Mouse (Mus musculus): ENCODE data around the gene BC005537. TPM values are rescaled to one million over a fixed set of nuclear protein-coding genes. Genes with fewer than 3 reads are reported as not detected.

BC005537 gene
- polyA plus RNA-seq, 1 experiment = 115 TPM

DNA sequence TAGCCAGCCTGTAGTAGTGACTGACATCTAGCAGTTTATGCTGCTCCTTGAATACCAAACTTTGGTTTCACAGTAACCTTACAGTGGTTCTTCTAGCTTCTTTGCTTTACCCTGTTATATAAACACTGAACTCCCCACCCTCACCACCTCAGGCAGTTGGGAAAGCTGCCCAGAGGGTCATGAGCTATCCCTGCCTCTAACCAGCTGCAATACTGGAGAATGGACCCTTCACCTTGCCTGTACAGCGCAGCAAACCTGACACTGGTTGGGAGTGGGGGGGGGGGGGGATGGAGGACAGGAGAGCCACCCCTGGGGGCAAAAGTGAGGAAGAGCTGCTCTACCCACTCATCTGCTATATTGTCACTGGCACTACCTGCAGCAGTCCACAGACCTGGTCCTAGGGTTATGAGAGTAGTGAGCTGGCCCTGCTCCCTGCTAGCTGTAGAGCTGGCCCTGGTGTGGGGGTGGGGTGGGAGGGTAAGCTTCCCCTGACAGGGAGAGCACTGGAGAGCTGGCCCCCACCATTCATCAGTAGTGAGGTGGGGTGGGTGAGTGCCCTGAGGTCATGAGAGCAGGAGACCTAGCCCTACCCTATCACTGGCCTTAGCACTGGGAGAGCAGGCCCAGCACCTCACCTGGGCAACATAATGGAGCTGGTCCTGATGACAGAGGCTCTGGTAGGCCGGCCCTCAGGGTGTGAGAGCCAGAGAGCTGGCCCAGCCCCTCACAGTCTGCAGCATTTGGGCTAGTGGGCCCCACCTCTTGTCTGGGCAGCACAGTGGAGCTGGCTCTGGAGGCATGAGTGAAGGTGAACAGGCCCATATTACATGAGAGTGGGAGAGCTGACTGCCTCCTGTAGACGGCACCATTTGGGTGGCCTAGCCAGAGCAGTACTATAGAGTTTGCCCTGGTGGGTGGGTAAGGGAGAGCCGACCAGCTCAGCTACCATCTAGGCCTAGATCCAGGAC, 15.0 kb downstream of the BC005537 start:
- H3K4me1 ChIP-seq (ENCODE audit: control insufficient read depth, insufficient read depth, low read length) = no peaks in the 10 kb centered on the region
- no peak overlapping the region for H3K27ac ChIP-seq (ENCODE audit: insufficient read depth, low read length)
- no peak for TF ChIP-seq CTCF (IDR thresholded peaks at IDR 0.05; ENCODE audit: extremely low read depth, insufficient read depth, low read length)
- 0 out of 2 replicates have a peak, but pooled peaks have one; percentile 41 for TF ChIP-seq POLR2A (IDR thresholded peaks at IDR 0.05; ENCODE audit: extremely low read depth, insufficient read depth, low read length)
- H3K4me3 ChIP-seq (ENCODE audit: insufficient read depth, low read length) = no peak overlapping the region

DNA sequence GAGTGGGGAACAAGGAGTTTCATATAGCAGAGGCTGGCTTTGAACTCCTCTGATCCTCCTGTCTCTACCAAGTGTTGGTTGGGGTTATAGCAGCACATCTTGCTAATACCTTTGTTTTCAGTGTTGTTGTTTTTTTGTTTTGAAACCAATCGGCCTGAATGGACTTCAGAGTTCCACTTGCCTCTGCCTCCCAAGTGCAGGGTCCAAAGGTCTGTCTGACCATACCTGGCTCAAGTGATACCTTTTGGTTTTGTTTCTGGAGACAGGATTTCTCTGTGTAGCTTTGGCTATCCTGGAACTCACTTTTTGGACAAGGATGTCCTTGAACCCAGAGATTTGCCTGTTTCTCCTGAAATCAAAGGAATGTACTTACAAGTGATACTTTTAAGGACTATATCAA, 18.5 kb downstream of the BC005537 start:
- no peak for TF ChIP-seq CTCF (IDR thresholded peaks at IDR 0.05; ENCODE audit: extremely low read depth, insufficient read depth, low read length)
- no peak for TF ChIP-seq POLR2A (IDR thresholded peaks at IDR 0.05; ENCODE audit: extremely low read depth, insufficient read depth, low read length)
- no peak overlapping the region for H3K27ac ChIP-seq (ENCODE audit: insufficient read depth, low read length)
- H3K4me3 ChIP-seq (ENCODE audit: insufficient read depth, low read length) = no peak overlapping the region
- H3K4me1 ChIP-seq (ENCODE audit: control insufficient read depth, insufficient read depth, low read length) = no peaks in the 10 kb centered on the region

DNA sequence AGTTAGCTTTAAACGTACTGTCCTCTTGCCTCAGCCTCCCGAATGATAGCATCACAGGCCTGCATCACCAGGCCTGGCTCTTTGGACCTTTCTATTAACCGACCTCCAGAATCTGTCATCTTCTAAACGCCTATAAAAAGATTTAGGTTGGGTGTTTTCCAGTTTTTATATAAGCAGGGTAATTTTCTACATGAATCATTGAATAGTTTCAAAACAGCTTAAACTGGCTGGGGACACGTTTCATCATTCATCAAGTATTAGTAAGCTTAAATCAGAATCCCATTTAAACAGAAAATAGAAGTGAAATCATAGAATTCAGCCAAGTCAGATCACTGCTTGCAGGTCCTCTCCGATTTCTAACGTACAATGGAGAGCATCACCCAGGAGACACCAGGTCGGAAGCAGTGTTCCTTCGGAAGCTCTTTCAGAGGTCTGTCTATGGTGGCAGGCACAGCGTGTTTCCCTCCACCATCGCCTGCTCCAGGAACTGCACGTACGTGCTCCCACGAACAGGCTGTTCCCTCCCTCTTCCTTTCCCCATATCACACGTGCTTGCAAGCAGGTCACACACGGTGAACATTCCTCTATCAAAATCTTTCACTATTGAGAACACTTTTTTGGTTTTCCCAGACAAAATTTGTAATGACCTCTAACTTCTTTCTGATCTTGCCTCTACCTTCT, 21.3 kb downstream of the BC005537 start:
- no peak for TF ChIP-seq CTCF (IDR thresholded peaks at IDR 0.05; ENCODE audit: extremely low read depth, insufficient read depth, low read length)
- TF ChIP-seq POLR2A (IDR thresholded peaks at IDR 0.05; ENCODE audit: extremely low read depth, insufficient read depth, low read length) = no peak
- H3K4me3 ChIP-seq (ENCODE audit: insufficient read depth, low read length) = no peak overlapping the region
- no peaks in the 10 kb centered on the region for H3K4me1 ChIP-seq (ENCODE audit: control insufficient read depth, insufficient read depth, low read length)
- H3K27ac ChIP-seq (ENCODE audit: insufficient read depth, low read length) = no peak overlapping the region; the same call in 1 of the 2 replicates

DNA sequence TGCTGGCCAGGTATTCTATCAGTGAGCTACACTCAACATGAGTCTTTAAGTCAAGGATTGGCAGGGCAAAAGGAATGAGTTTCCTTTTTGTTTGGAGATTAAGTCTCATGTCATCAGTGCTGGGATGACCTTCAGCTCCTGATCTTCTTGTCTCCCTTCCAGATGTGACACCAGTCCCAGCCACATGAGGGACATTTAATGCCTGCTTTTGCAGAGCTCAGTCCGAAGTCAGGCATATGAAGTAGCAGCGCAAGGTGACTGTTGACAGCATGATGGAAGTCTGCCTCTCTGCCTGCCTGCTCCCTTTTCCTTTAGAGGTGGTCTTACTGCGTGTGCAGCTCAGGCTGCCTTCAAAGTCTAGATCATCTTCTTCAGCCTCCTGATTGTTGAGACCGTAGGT, 23.2 kb downstream of the BC005537 start:
- no peak overlapping the region for H3K4me3 ChIP-seq (ENCODE audit: insufficient read depth, low read length)
- no peak for TF ChIP-seq POLR2A (IDR thresholded peaks at IDR 0.05; ENCODE audit: extremely low read depth, insufficient read depth, low read length)
- TF ChIP-seq CTCF (IDR thresholded peaks at IDR 0.05; ENCODE audit: extremely low read depth, insufficient read depth, low read length) = no peak
- H3K4me1 ChIP-seq (ENCODE audit: control insufficient read depth, insufficient read depth, low read length) = no peaks in the 10 kb centered on the region
- no peak overlapping the region for H3K27ac ChIP-seq (ENCODE audit: insufficient read depth, low read length)

DNA sequence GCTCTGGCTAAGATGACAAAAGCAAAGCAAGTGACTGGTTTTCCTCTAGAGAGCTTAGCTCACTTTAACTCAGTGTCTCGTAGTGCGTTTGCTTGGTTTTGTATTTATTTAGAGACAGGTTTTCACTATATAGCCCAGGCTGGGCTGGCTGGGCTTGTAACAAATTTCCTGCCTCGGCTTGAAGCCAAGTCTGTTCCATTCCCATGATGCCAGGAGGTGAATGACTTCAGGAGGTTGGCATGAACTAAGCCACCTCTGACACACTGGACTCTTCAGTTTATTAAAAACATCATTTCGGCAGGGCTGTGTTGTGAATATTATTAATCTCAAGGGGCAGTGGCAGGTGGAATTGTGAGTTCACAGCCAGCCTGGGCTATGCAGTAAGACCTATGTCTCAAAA, 24.1 kb downstream of the BC005537 start:
- H3K27ac ChIP-seq (ENCODE audit: insufficient read depth, low read length) = no peak overlapping the region
- no peak for TF ChIP-seq CTCF (IDR thresholded peaks at IDR 0.05; ENCODE audit: extremely low read depth, insufficient read depth, low read length)
- no peak for TF ChIP-seq POLR2A (IDR thresholded peaks at IDR 0.05; ENCODE audit: extremely low read depth, insufficient read depth, low read length)
- no peak overlapping the region for H3K4me3 ChIP-seq (ENCODE audit: insufficient read depth, low read length)
- H3K4me1 ChIP-seq (ENCODE audit: control insufficient read depth, insufficient read depth, low read length) = no peaks in the 10 kb centered on the region; the same call in 1 of the 2 replicates

DNA sequence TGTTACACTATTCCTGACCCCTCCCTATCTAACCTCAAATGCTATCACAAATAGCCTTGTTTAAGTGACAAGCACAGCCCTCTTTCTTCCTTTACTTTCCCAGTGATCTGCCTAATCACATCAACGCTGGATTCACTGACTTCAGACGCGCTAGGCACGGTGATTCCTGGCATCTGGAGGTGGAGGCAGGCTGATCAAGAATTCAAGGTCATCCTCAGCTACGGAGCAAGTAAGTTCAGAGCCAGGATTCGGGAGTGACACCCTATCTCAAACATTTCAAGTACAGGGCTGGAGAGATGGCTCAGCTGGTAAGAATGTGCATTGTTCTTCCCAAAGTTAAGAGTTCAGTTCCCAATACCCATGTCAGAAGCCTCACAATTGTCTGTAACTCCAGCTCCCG, 24.7 kb downstream of the BC005537 start:
- TF ChIP-seq POLR2A (IDR thresholded peaks at IDR 0.05; ENCODE audit: extremely low read depth, insufficient read depth, low read length) (no peak), CTCF (IDR thresholded peaks at IDR 0.05; ENCODE audit: extremely low read depth, insufficient read depth, low read length) (no peak)
- no peak overlapping the region for H3K27ac ChIP-seq (ENCODE audit: insufficient read depth, low read length)
- no peak overlapping the region for H3K4me3 ChIP-seq (ENCODE audit: insufficient read depth, low read length)

DNA sequence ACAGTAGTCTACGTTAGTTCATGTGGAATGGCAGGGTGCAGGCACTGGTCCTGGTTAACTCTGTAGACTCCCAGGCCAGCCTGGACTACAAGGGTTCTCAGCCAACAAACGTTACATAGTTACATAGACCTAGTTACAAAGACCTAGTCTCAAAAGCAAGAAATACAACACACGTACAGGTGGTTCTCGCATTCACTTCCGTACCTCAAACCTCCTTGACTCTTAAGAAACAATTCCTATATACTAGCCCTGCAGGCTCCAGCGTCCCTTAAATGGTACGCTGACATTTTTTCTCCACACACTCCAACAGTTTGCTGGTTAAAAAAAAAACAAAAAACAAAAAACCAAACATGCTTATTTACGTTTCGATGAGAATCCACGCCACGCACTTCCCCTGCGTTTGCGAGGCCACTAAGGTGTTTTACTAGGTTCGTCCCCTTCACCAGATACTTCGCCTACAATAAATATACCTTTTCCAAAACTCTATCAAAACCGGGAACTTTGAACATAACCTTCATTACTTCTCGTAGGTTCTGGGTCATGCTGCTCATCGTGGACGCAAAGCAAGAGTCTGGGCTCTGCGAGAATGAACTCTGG, 29.4 kb downstream of the BC005537 start:
- no peak for TF ChIP-seq POLR2A (IDR thresholded peaks at IDR 0.05; ENCODE audit: extremely low read depth, insufficient read depth, low read length)
- no peak for TF ChIP-seq CTCF (IDR thresholded peaks at IDR 0.05; ENCODE audit: extremely low read depth, insufficient read depth, low read length)
- Histone ChIP-seq H3K4me1 (ENCODE audit: control insufficient read depth, insufficient read depth, low read length) (no peaks in the 10 kb centered on the region; the same call in 1 of the 2 replicates), H3K27ac (ENCODE audit: insufficient read depth, low read length) (0 out of 2 replicates have a peak overlapping the region, but pooled peaks have one; percentile 5), H3K4me3 (ENCODE audit: insufficient read depth, low read length) (peak overlapping the region; percentile 77)

More for the DNA sequence above, 24.7 kb downstream of the BC005537 start:
- H3K4me1 ChIP-seq (ENCODE audit: control insufficient read depth, insufficient read depth, low read length) = no peaks in the 10 kb centered on the region; the same call in 1 of the 2 replicates

DNA sequence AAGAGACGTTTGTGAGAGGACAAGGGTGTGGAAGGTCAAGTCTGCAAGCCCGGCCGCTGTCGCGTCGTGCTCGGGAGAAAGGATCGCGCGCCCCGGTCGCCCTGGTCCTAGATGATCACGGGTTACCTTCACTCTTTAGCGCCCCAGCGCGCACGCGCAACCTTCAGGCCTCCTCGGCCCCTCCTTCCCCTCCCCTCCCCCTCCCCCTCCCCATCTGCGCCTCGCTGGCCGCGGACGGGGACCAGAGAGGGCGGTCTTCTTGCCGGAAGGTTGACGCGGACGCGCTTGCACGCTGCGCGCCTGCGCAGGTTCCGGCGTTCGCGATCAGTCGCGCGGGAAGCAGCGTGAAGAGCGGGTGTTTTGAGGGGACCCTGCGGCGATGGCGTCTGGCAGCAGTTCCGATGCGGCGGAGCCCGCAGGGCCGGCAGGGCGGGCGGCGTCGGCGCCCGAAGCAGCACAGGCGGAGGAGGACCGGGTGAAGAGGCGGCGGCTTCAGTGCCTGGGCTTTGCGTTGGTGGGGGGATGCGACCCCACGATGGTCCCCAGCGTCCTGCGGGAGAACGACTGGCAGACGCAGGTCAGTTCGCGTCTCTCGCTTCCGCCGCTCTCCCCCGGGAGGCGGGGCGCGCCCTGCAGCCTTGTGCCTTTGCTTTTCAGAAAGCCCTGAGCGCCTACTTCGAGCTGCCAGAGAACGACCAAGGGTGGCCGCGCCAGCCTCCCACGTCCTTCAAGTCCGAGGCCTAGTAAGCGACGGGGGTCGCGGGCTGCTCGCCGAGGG, 30.1 kb downstream of the BC005537 start, which contains the start of the genes Acot13 and Tdp2:
Gene Acot13 (minus strand): TSS at position 188 of the 778 bp plus-strand sequence.
Gene Tdp2 (plus strand): TSS at position 327 of the 778 bp plus-strand sequence.
- Histone ChIP-seq H3K4me1 (ENCODE audit: control insufficient read depth, insufficient read depth, low read length) (no peaks in the 10 kb centered on the region; the same call in 1 of the 2 replicates), H3K4me3 (ENCODE audit: insufficient read depth, low read length) (peak within 1 kb of the TSS; percentile 77)
- TF ChIP-seq POLR2A (IDR thresholded peaks at IDR 0.05; ENCODE audit: extremely low read depth, insufficient read depth, low read length) (peak; percentile 83), CTCF (IDR thresholded peaks at IDR 0.05; ENCODE audit: extremely low read depth, insufficient read depth, low read length) (no peak)

More for the DNA sequence above, 30.1 kb downstream of the BC005537 start, which contains the start of the genes Acot13 and Tdp2:
- 0 out of 2 replicates have a peak within 1 kb of the TSS, but pooled peaks have one; percentile 5 for H3K27ac ChIP-seq (ENCODE audit: insufficient read depth, low read length)
